ENCODE assay signal across 12 mouse cellular contexts in the genomic region with DNA sequence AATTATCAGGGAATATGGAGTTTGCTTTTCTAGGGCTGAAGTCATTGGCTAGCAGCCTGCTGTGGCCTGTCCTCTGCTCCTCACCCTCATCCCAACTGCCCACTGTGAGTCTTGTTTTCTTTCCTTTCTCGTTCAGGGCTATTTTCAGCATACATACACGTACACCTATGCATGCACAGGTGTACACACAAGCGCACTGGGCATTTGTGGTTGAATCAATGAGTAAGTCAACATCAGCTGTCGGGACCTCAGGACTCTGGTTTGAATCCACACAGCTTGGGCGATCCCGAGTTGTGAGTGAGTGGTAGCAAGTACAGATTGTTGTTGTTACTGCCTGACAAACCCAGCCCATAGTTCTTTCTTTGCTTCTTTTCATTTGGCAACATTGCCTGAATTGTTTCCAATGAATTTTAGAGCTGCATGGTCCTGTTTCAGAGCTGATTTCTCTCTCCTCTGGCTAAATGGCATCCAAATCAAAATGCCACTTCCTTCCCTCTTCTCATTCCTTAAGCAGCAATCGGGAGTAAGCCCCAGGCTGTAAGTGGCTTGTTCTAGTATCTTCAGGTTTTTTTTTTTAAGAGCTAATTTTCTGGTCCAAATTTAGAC.
"Had no signal": no experiment of that assay in that cellular context is flagged by ENCODE, and none has a peak within 500 bp of the region (broad histone marks: within the 10 kb centered on the region; RNA-seq: fewer than 3 reads in every experiment).

No protein-coding gene starts in this region.

- H3K4me1 ChIP-seq: liver, embryonic 13.5 days; lung, embryonic 15.5 days; neural tube, embryonic 15.5 days had no signal

- H3K27me3 ChIP-seq: limb, embryonic 12.5 days; liver, embryonic 13.5 days; lung, embryonic 15.5 days; neural tube, embryonic 15.5 days had no signal

- H3K27ac ChIP-seq: limb, embryonic 12.5 days; liver, embryonic 13.5 days; lung, embryonic 15.5 days; midbrain, embryonic 12.5 days; neural tube, embryonic 15.5 days had no signal

- H3K4me3 ChIP-seq: limb, embryonic 12.5 days; liver, embryonic 13.5 days; lung, embryonic 15.5 days; midbrain, embryonic 12.5 days; neural tube, embryonic 15.5 days had no signal

- ATAC-seq: liver, postnatal 0 days; midbrain, embryonic 16.5 days had no signal

- DNase-seq: kidney, postnatal 10 days; kidney, postnatal 4 days; liver; liver, embryonic 13.5 days; liver, postnatal 0 days; lung, postnatal 14 days; thymus, postnatal 4 days had no signal

- H3K9me3 ChIP-seq: limb, embryonic 12.5 days; liver, embryonic 13.5 days; lung, embryonic 15.5 days; midbrain, embryonic 12.5 days; neural tube, embryonic 15.5 days had no signal

- H3K9ac ChIP-seq: limb, embryonic 12.5 days; liver, embryonic 13.5 days; liver, postnatal 0 days; lung, embryonic 15.5 days; midbrain, embryonic 12.5 days; neural tube, embryonic 15.5 days had no signal

- H3K4me2 ChIP-seq: limb, embryonic 12.5 days; liver, embryonic 13.5 days; lung, embryonic 15.5 days; midbrain, embryonic 12.5 days; neural tube, embryonic 15.5 days had no signal

- H3K36me3 ChIP-seq: limb, embryonic 12.5 days; liver, embryonic 13.5 days; lung, embryonic 15.5 days; midbrain, embryonic 12.5 days; neural tube, embryonic 15.5 days had no signal
